Mouse (Mus musculus) kidney, adult 18-20 months (tissue): ENCODE results near the gene Huwe1.

Source experiments
- DNase-seq: peaks from one replicate; pipeline ENCODE4 v3.0.0; 2021

Huwe1 gene

DNA sequence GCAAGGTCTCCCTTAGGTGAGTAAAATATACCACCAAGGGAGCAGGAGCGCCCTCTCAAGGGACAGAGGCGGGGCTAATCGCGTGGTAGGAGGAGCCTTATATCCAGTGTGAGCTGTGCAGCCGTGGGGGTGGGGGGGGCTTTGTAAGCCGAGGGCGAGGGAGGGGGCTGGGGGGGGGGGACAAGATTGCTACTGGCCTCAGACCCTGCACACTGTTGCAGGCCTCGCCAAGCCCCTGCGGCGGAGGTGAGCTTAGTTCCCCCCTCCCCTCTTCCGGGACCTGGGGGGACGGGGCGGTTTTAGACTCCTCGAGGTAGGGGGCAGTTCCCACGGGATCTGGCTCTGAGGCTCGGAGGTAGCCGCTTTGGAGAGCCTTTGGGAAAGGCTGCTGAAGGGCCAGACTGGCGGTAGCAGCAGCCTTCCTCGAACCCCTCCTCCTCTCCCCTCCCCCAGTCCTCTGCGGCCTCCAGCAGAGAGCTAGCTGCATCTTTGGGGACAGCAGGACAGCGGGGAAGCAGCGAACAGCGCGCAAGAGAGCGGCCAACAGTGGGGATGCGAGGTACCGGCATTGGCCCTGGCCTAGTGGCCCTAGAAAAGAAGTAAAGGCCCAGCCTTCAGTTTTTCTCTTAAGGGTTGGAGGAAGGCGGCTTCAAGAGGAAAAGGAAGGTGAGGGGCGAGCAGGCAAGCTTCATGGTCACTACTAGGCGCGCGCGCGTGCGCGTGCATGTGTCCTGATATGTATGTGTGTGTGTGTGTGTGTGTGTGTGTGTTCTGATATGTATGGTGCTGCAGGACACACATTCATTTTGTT lies at the start of gene Huwe1:
Gene Huwe1, plus strand, starts transcription at position 107 of the 811 bp plus-strand sequence.
- DNase-seq: peak; percentile 68

- DNase-seq: no peak
Observed at GRCm38 (mm10) chrX:151780348-151780747, 20.3 kb upstream of the Huwe1 start.

DNA sequence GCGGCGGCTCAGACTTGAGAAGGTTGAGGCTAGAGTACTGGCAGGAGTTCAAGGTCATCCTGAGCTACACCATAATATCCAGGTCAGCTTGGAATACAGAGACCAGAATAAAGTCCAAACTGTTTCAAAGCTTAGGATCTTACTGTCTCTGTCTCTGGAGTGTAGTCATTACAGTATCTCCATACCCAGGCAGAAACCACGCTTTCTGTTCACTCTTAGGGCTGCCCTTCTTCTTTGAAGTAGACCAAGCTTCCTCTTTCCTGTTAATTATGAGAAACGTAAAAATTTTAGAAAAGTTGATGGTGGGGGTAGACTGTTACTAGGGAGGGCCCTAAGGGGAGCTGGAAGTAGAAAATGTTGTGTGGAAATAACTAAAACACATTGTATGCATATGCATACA lies 17.7 kb upstream of the Huwe1 start:
- no peak for DNase-seq

- no peak for DNase-seq
Observed at GRCm38 (mm10) chrX:151792766-151793165, 7.8 kb upstream of the Huwe1 start.

- no peak for DNase-seq
Observed at GRCm38 (mm10) chrX:151797970-151798369, 2.6 kb upstream of the Huwe1 start.

DNA sequence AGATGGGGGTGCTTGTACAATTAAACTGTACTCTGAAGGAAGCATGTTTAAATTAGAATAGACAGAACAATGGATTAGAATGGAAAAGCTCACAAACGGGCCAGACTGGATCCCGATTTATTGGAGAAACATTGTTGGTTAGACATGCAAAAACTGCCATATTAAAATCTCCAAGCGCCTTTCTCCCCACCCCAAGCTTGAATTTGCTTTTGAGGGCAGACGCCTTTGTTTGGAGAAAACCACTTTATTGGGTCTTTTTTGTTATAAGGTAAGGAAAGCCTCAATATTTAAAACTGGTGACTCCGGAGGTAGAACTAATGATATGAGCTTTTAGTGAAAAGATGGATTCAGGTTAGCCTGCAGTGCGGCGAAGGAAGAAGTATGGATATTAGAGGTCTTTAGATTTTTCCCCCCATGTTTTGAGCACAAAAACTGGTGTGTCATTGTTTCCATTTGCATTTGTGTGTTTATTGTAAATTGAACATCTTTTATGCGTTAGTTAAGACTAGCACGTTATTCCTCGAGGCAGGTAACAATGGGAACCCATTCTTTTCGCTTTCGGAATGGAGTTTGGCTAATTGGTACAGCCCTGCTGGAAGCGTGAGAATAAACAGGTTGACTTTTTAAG lies 1.8 kb downstream of the Huwe1 start:
- no peak for DNase-seq

- DNase-seq: peak; percentile 91
Observed at GRCm38 (mm10) chrX:151802956-151803776, 2.6 kb downstream of the Huwe1 start.

DNA sequence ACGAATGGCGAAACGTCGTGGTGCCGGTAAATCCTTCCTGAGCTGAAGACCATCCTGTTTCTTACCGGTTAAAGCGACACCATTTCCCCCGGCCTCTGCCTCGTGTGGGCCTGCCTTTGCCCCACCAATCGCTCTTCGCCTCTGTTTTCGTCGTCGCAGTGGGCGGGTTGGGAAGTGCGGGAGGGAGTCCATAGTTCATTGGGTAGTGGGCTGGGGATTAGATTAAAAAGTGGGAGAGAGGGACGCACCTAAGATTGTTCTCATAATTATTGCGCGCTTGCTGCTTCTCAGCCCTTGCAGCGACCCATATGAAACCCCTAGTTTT lies 3.1 kb downstream of the Huwe1 start:
- peak; percentile 58 for DNase-seq

DNA sequence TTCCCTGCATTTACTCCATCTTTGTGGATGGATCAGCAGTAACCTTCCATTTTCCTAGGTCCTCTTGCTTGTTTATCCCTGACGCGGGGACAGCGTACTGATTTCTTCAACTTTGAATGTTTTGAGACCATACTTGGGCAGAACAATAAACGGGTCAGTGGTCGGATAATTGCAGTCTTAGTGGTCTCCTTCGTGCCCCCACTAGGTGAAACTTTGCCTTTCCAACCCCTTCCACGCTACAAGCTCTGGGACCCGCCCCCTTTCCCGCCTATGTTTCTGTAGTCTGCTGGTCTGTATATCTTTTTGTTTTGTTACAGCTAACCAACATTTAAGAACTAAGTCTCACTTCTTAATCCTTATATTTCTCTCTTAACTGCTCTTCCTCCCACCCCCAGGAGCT lies 3.8 kb downstream of the Huwe1 start:
- DNase-seq: no peak

DNA sequence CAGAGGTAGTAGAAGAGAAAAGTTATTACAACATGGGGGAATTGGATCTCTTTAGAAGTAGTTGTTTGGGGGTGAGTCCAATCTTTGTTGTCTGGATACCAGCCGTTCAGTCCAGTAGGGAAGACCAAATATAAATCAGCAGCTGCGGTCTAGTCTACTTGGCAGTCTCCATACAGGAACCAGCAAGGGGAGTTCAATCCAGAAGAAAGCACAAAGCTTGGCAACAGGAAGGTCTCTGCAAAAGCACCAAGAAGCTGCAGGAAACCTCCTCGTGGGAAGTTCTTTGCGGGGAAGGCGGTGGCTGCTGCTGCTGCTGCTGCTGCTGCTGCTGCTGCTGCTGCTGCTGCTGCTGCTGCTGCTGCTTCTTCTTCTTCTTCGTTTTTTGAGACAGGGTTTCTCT lies 10.9 kb downstream of the Huwe1 start:
- DNase-seq: no peak

- DNase-seq: no peak
Observed at GRCm38 (mm10) chrX:151813656-151814055, 13.0 kb downstream of the Huwe1 start.

- no peak for DNase-seq
Observed at GRCm38 (mm10) chrX:151817712-151818111, 17.1 kb downstream of the Huwe1 start.

- DNase-seq: no peak
Observed at GRCm38 (mm10) chrX:151828971-151829370, 28.4 kb downstream of the Huwe1 start.

GRCm38 (mm10) chrX:151831260-151831659 lies 30.7 kb downstream of the Huwe1 start:
- no peak for DNase-seq

DNA sequence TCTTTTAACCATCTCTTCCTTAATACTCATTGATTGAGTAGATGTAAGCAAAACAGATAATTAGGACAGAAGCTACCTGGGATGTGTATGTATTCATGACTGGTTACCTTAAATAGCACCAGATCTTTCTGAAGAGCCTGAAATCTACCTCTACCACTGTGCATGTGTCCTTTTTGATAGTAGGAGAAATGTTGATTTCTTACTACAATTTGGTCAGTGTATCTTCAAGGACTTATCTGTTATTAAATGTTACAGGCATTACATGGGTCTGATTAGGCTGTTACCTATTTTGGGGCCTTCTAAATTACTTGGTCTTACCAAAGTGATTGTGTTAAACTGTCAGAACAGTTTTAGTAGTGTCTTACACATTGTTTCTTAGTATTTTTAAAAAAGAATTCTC lies 32.4 kb downstream of the Huwe1 start:
- no peak for DNase-seq

DNA sequence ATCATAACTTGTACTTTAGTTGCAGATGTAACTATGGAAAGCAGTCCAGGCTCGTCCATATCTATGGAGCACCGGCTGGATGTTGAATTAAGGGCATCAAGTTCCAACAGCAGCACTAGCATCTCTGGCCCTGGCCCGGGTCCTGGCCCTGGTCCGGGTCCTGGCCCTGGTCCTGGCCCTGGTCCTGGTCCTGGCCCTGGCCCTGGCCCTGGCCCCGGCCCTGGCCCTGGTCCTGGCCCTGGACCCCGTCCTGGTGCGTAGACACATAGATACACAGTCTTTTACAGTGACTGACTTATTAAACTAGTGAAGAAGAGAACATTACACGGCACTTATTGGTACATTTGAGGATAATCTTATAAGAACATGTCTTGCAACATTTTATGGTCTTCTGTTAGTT lies 58.8 kb downstream of the Huwe1 start:
- no peak for DNase-seq

DNA sequence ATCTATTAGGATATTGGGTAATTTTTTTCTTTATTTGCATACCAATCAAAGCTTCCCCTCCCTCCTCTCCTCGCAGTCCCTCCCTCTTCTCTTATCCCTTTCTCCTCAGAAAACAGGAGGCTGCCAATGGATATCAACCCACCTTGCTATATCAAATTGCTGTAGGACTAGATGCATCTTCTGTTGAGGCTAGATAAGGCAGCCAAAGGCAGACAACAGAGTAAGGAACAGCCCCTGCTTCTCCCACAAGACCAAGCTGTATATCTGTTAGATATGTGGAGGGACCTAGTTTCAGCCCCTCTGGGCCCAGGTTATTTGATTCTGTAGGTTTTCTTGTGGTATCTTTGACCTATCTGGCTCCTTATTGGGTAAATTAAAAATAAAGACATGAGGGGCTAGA lies 110.1 kb downstream of the Huwe1 start:
- no peak for DNase-seq

GRCm38 (mm10) chrX:151912267-151912666 lies 111.7 kb downstream of the Huwe1 start:
- no peak for DNase-seq

DNA sequence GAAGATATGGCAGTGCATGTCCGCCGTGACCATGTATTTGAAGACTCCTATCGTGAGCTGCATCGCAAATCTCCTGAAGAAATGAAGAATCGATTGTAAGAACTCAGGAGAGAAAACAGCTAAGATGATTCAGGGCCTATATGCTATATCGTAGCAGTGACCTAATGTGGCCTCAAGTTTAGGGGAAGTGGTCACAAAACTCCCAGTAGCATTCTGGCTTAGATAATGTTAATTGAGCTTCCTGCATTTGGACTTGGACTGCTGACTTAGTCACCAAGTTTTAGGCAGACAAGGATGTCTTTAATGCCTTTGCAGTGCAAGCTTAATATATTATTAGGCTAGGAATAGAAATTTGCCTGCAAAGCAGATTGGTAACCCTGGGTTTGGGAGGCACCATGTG lies 128.8 kb downstream of the Huwe1 start:
- no peak for DNase-seq

- no peak for DNase-seq
Observed at GRCm38 (mm10) chrX:151938852-151939251, 138.2 kb downstream of the Huwe1 start.

GRCm38 (mm10) chrX:151946986-151947385 lies 146.4 kb downstream of the Huwe1 start:
- no peak for DNase-seq

DNA sequence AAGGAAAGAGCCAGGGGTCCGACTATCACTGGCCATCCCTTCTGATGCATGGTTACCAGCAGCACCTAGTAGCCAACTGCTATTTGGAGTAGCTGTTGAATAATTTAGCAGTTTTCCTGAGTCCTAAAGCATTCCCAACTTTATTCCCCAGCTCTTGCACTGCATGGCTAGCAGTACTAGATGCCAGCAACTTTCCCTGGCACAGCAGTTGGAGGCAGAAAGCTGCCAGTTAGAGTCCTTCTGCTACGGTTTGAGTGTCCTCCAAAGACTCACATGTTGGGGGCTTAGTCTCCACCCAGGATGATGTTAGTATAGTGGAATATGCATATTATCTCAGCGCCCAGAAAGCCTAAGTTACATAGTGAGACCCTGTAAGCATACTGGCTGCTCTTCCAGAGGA lies 147.2 kb downstream of the Huwe1 start:
- DNase-seq: no peak

GRCm38 (mm10) chrX:151950231-151950630 lies 149.6 kb downstream of the Huwe1 start:
- no peak for DNase-seq

GRCm38 (mm10) chrX:151951181-151951580 lies 150.6 kb downstream of the Huwe1 start:
- no peak for DNase-seq
